Comparison of ENCODE assay signal across 21 mouse cellular contexts in the genomic region with DNA sequence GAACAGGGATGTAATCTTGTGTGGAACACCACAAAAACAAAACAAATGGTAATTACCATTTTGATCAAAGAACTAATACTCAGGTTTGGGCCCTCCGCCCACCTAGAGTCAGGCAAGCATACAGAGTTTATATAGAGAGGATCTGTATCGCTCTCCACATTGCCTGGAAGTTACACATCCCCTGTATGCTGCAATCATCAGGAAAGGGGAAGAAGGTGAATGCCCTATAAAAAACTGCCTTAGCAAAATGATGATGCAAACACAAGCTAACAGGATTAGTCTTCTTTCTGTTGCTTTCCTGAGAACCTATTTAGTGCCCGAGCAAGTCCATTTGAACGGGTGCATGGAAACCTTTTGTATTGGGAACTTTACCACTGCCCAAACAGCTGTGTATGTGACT.
"Had no signal": no experiment of that assay in that cellular context is flagged by ENCODE, and none has a peak within 500 bp of the region (broad histone marks: within the 10 kb centered on the region; RNA-seq: fewer than 3 reads in every experiment).

No protein-coding gene starts in this region.

- H3K27ac ChIP-seq: liver, embryonic 15.5 days; lung, embryonic 15.5 days; midbrain, embryonic 10.5 days; midbrain, embryonic 12.5 days; neural tube, embryonic 12.5 days; stomach, embryonic 15.5 days; stomach, postnatal 0 days had no signal

- ATAC-seq: liver, postnatal 0 days; lung, postnatal 0 days; midbrain, embryonic 16.5 days had no signal

- H3K4me3 ChIP-seq: liver, embryonic 15.5 days; lung, embryonic 15.5 days; midbrain, embryonic 10.5 days; midbrain, embryonic 12.5 days; neural tube, embryonic 12.5 days; stomach, embryonic 15.5 days had no signal

- DNase-seq: liver, postnatal 0 days; lung, adult 2 months; lung, postnatal 4 days; midbrain, embryonic 14.5 days; retina, postnatal 1 day; right cerebral cortex, adult 18-20 months; right cerebral cortex, postnatal 25 days; right cerebral cortex, postnatal 4 days; spleen, adult 18-20 months; thymus, adult 2 months; thymus, postnatal 25 days; thymus, postnatal 4 days had no signal

- H3K4me1 ChIP-seq: liver, embryonic 15.5 days; lung, embryonic 15.5 days; neural tube, embryonic 12.5 days; stomach, embryonic 15.5 days had no signal

- H3K9me3 ChIP-seq: liver, embryonic 15.5 days; lung, embryonic 15.5 days; midbrain, embryonic 10.5 days; midbrain, embryonic 12.5 days; neural tube, embryonic 12.5 days; stomach, embryonic 15.5 days had no signal

- H3K9ac ChIP-seq: liver, embryonic 15.5 days; liver, postnatal 0 days; lung, embryonic 15.5 days; midbrain, embryonic 12.5 days; neural tube, embryonic 12.5 days; stomach, embryonic 15.5 days had no signal

- H3K27me3 ChIP-seq: liver, embryonic 15.5 days; lung, embryonic 15.5 days; midbrain, embryonic 12.5 days; neural tube, embryonic 12.5 days; stomach, embryonic 15.5 days had no signal

- H3K36me3 ChIP-seq: liver, embryonic 15.5 days; midbrain, embryonic 10.5 days; midbrain, embryonic 12.5 days; neural tube, embryonic 12.5 days had no signal
